Comparison of ENCODE assay signal across 8 mouse cellular contexts in genomic region chr13:51964416-51964815, GRCm38 (mm10).
DNase-seq lines count a peak whose midpoint lies in the region; ATAC-seq and TF ChIP-seq lines count a peak whose summit lies in the region.

No protein-coding gene starts in this region.

- H3K4me1 ChIP-seq in forebrain, postnatal 0 days (ENCODE audit: insufficient read depth), result no peaks in the 10 kb centered on the region
- H3K4me1 ChIP-seq in midbrain, postnatal 0 days (ENCODE audit: insufficient read depth, low read length), result 0 out of 2 replicates have a peak, but pooled peaks cover 3% of the 10 kb centered on the region

- no peak for ATAC-seq in forebrain, postnatal 0 days
- ATAC-seq in midbrain, postnatal 0 days (ENCODE audit: low FRiP score), result no peak

- H3K9ac ChIP-seq in forebrain, postnatal 0 days, result no peak overlapping the region
- no peak overlapping the region for H3K9ac ChIP-seq in midbrain, postnatal 0 days (replicated peaks; ENCODE audit: low read length, poor library complexity, severe bottlenecking)

- H3K4me2 ChIP-seq in myocyte (ENCODE audit: low read depth), result peak overlapping the region; percentile 72
- no peak overlapping the region for H3K4me2 ChIP-seq in forebrain, postnatal 0 days (ENCODE audit: low read depth)
- no peak overlapping the region for H3K4me2 ChIP-seq in midbrain, postnatal 0 days (ENCODE audit: low read depth, low read length, poor library complexity, severe bottlenecking)

- no peak overlapping the region for H3K4me3 ChIP-seq in myocyte
- no peak overlapping the region for H3K4me3 ChIP-seq in forebrain, postnatal 0 days (ENCODE audit: low read depth, low read length)
- no peak overlapping the region for H3K4me3 ChIP-seq in midbrain, postnatal 0 days (ENCODE audit: low read depth, low read length)

- H3K79me2 ChIP-seq in myocyte (ENCODE audit: control insufficient read depth, insufficient read depth), result no peaks in the 10 kb centered on the region

- peak; percentile 49 for DNase-seq in spleen, postnatal 36 days (ENCODE audit: low spot score in 2 of 2)
- no peak for DNase-seq in spleen, adult 12 weeks (ENCODE audit: low spot score)
- peak; percentile 60 for DNase-seq in heart, adult 8-10 months (ENCODE audit: low spot score)
- peak; percentile 59 for DNase-seq in kidney, postnatal 14 days
- no peak for DNase-seq in layer of hippocampus, postnatal 25 days (ENCODE audit: extremely low spot score in 1 of 2, low spot score in 1 of 2)
- no peak for DNase-seq in forebrain, postnatal 0 days
- no peak for DNase-seq in midbrain, postnatal 0 days (ENCODE audit: low spot score)

- WGBS in forebrain, postnatal 0 days, result 42% methylated on average over 6 of the region's 6 CpGs
- WGBS in midbrain, postnatal 0 days, result 29% methylated on average over 6 of the region's 6 CpGs

- no peak overlapping the region for H3ac ChIP-seq in myocyte (ENCODE audit: control insufficient read depth, insufficient read length)

- H3K27me3 ChIP-seq in myocyte (ENCODE audit: control insufficient read depth, insufficient read depth, insufficient read length), result no peaks in the 10 kb centered on the region
- H3K27me3 ChIP-seq in forebrain, postnatal 0 days (ENCODE audit: insufficient read depth, low read length), result no peaks in the 10 kb centered on the region
- H3K27me3 ChIP-seq in midbrain, postnatal 0 days (ENCODE audit: insufficient read depth, low read length), result no peaks in the 10 kb centered on the region

- no peaks in the 10 kb centered on the region for H3K36me3 ChIP-seq in myocyte (ENCODE audit: control insufficient read depth, insufficient read depth)
- H3K36me3 ChIP-seq in forebrain, postnatal 0 days (ENCODE audit: insufficient read depth), result no peaks in the 10 kb centered on the region
- H3K36me3 ChIP-seq in midbrain, postnatal 0 days (ENCODE audit: insufficient read depth, low read length), result no peaks in the 10 kb centered on the region

- H3K9me3 ChIP-seq in forebrain, postnatal 0 days (ENCODE audit: low read length), result no peaks in the 10 kb centered on the region
- H3K9me3 ChIP-seq in midbrain, postnatal 0 days (ENCODE audit: low read length), result no peaks in the 10 kb centered on the region

- no peak for TF ChIP-seq POLR2A in myocyte (IDR thresholded peaks at IDR 0.05; ENCODE audit: insufficient read length, low read depth)

- H3K27ac ChIP-seq in forebrain, postnatal 0 days (ENCODE audit: low read depth, low read length), result no peak overlapping the region
- no peak overlapping the region for H3K27ac ChIP-seq in midbrain, postnatal 0 days (ENCODE audit: low read depth, low read length)

- TF ChIP-seq CTCF in forebrain, postnatal 0 days (IDR thresholded peaks at IDR 0.05; ENCODE audit: low read depth), result no peak
- TF ChIP-seq CTCF in midbrain, postnatal 0 days (IDR thresholded peaks at IDR 0.05), result no peak

TF ChIP-seq in myocyte, 11 proteins besides CTCF, POLR2A, EP300 and RAD21:
- TF ChIP-seq MYOD1 (IDR thresholded peaks at IDR 0.05; ENCODE audit: control insufficient read depth in 1 of 3, insufficient read length in 2 of 3, low read depth in 2 of 3) (no peak), TCF12 (IDR thresholded peaks at IDR 0.05; ENCODE audit: insufficient read depth, poor library complexity, severe bottlenecking) (no peak)

Comparison
In these comparisons a context has a peak if more than half of its experiments do, and no peak if none do; other contexts are left out.
1. DNase-seq: peak in spleen, postnatal 36 days (2 of 2), heart, adult 8-10 months (single experiment) and kidney, postnatal 14 days (single experiment); none in spleen, adult 12 weeks (single experiment), layer of hippocampus, postnatal 25 days (0 of 2), forebrain, postnatal 0 days (single experiment) and midbrain, postnatal 0 days (single experiment).